Mouse (Mus musculus) ES-Bruce4 (cell line): ENCODE measurements around the gene Psmd9. TPM values are rescaled to one million over a fixed set of nuclear protein-coding genes. Genes with fewer than 3 reads are reported as not detected.

Experiments used
- H3K27ac ChIP-seq: 2 replicates; pipeline ENCODE4 v1.5.1; 2012; ENCODE audit warnings: low read length, inconsistent platforms; ENCODE audit not compliant: insufficient read depth
- H3K27me3 ChIP-seq: 2 replicates; pipeline ENCODE4 v1.6.1; 2012; ENCODE audit warnings: mild to moderate bottlenecking, low read length, inconsistent platforms; ENCODE audit not compliant: control insufficient read depth, poor library complexity, insufficient read depth, severe bottlenecking
- H3K36me3 ChIP-seq: 2 replicates; pipeline ENCODE4 v1.6.1; 2012; ENCODE audit warnings: inconsistent platforms, mild to moderate bottlenecking, low read length, moderate library complexity; ENCODE audit not compliant: control insufficient read depth, poor library complexity, insufficient read depth, severe bottlenecking
- H3K4me1 ChIP-seq: one replicate; pipeline ENCODE4 v1.8.1; 2011; ENCODE audit warnings: low read length; ENCODE audit not compliant: control insufficient read depth, insufficient read depth
- H3K4me3 ChIP-seq: 2 replicates; pipeline ENCODE4 v1.5.1; 2011; ENCODE audit warnings: low read depth, mild to moderate bottlenecking, low read length
- H3K9ac ChIP-seq: 2 replicates; pipeline ENCODE4 v1.6.1; 2012; ENCODE audit warnings: low read depth, mild to moderate bottlenecking, inconsistent platforms; ENCODE audit not compliant: poor library complexity, severe bottlenecking
- H3K9me3 ChIP-seq: replicated peaks from 2 replicates; pipeline ENCODE4 v1.6.1; 2012; ENCODE audit warnings: mild to moderate bottlenecking, low read length, inconsistent platforms; ENCODE audit not compliant: control insufficient read depth, poor library complexity, insufficient read depth, severe bottlenecking
- CTCF ChIP-seq: IDR thresholded peaks from one replicate; pipeline ENCODE4 v1.8.1; 2011; ENCODE audit warnings: low read depth, low read length
- EP300 ChIP-seq: IDR thresholded peaks from 2 replicates; pipeline ENCODE4 v1.6.1; 2011; ENCODE audit warnings: low read depth, low read length; ENCODE audit not compliant: insufficient read depth
- POLR2A ChIP-seq: IDR thresholded peaks from one replicate; pipeline ENCODE4 v1.8.1; 2011; ENCODE audit warnings: low read length; ENCODE audit not compliant: insufficient read depth
- polyA plus RNA-seq: library from polyadenylated mRNA; stranded (reverse); fragments of >200 nt; gene quantifications from 2 replicates; pipeline ENCODE4 v1.2.4, GENCODE M21; 2011; ENCODE audit warnings: low read depth; ENCODE audit not compliant: missing spikeins, insufficient read depth, insufficient read length

The Psmd9 gene
- polyA plus RNA-seq, 1 experiment = 24.8 TPM

DNA sequence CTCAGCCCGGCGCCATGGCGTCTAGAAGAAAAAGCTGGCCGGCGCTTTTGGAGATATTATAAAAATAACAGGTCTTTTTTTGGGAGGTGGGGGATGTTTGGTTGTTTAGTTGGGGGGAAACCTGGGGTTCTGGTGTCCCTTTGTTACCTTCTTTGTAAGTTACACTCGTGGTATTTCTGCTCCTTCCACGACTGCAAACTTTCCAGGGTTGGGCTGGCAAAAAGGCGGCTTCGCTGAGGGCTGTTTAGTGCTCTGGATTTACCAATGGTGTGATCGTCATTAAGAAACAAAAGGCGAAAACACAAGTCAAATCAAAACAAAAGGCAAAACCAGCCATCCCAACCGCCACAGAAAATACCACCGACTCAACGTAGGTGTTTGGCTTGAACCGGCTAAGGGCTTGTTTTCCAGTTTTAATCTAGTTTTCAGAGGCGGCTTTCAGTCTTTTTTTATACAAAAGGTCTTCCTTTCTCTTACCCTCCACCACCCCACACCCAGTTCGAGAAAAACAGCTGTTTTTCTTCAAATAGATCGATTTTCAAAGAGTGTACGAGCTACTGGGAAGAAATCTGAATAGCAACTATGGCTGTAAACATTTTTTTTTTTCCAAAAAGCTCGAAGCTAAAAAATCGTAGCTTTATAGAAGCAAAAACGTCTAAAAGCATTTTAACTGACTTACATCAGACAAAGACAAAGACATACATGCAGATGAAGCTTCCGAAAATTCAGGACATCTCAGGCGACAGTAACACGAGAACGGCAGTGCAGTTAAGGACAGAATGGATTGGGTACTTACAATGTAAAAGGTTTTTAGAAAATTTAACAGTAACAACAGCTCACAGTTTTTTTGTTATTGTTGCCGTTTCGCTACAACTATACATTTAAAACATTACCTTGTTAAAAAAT lies 29.2 kb upstream of the Psmd9 start:
- Histone ChIP-seq H3K4me3 (peak overlapping the region; percentile 56), H3K4me1 (peaks cover 1% of the 10 kb centered on the region), H3K9ac (peak overlapping the region; percentile 95), H3K9me3 (no peaks in the 10 kb centered on the region), H3K36me3 (no peaks in the 10 kb centered on the region), H3K27ac (peak overlapping the region; percentile 87), H3K27me3 (no peaks in the 10 kb centered on the region)
- TF ChIP-seq POLR2A (no peak), EP300 (no peak), CTCF (no peak)

DNA sequence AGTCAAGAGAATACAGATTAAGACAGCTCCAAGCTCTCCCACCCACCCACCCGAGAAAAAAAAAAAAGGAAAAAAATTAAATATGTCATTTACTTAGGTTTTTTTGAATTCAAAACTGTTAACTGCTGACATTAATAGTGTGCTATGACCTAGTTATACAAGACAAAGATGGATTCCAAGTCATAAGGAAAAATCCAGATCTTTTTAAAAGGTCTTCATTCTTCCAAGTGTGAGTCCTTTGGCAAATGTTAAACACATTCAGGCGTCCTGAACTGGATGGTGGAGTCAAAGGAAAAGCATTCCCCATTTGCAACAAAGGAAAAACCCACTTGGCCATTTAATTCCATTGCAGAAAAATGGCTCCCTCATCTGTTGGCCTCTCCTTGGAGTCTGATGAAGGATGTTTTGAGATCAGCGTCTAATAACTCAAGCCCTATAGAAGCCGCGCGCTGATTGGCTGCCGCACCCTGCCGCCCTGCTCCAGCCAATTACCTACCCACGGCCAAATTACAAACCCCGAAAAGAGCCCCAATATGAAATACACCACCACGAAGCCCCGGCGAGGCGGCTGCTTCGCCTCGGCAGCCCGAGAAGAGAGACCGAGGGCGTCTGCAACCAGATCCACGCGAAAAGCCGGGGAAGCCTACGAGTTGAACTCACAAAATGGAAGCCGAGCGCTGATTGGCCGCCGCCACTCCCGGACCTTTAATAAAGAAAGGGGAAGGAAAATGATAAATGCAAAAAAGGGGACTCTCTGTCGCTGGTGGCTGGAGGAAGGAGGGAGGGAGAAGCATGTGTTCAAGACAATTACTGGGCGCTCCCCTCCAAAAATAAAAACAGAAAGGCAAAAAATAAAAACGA lies 28.3 kb upstream of the Psmd9 start:
- H3K4me1 ChIP-seq = peaks cover 2% of the 10 kb centered on the region
- H3K27me3 ChIP-seq = no peaks in the 10 kb centered on the region
- H3K4me3 ChIP-seq = peak overlapping the region; percentile 92
- TF ChIP-seq POLR2A = peak; percentile 67
- TF ChIP-seq CTCF = no peak
- H3K36me3 ChIP-seq = no peaks in the 10 kb centered on the region
- H3K9ac ChIP-seq = peak overlapping the region; percentile 98
- peak overlapping the region; percentile 73 for H3K27ac ChIP-seq
- no peaks in the 10 kb centered on the region for H3K9me3 ChIP-seq

DNA sequence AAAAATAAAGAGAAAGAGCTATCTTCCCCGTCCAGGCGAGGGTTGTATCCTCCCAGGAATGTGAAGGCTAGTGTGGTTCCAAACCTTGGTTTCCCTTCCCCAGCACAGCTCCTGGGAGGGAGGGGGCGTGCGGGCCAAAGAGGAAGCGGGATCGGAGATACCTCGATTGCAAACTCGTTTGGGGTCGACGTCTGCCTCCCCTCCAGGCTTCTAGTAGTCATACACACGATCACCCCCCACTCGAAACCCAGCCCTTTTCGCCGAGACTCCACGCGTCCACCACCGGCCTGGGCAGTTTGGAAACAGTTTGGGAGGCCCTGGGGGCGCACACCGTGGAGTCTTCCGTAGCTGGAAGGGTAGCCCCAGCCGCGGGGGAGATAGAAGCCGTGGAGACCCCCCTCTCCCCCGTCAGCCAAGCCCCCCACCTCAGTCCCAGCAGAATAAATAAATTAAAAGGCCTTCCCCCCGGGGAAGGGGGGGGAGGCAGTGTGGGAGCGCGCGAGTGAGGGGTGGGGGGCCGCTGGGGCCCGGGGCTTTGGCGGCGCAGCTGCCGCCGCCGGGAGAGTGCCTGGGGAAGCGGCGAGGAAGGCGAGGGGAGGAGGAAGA lies 27.6 kb upstream of the Psmd9 start:
- Histone ChIP-seq H3K4me3 (peak overlapping the region; percentile 92), H3K9ac (peak overlapping the region; percentile 98), H3K27me3 (no peaks in the 10 kb centered on the region), H3K27ac (peak overlapping the region; percentile 73), H3K4me1 (peaks cover 6% of the 10 kb centered on the region), H3K9me3 (no peaks in the 10 kb centered on the region), H3K36me3 (no peaks in the 10 kb centered on the region)
- TF ChIP-seq POLR2A (peak; percentile 7), EP300 (no peak), CTCF (no peak)

DNA sequence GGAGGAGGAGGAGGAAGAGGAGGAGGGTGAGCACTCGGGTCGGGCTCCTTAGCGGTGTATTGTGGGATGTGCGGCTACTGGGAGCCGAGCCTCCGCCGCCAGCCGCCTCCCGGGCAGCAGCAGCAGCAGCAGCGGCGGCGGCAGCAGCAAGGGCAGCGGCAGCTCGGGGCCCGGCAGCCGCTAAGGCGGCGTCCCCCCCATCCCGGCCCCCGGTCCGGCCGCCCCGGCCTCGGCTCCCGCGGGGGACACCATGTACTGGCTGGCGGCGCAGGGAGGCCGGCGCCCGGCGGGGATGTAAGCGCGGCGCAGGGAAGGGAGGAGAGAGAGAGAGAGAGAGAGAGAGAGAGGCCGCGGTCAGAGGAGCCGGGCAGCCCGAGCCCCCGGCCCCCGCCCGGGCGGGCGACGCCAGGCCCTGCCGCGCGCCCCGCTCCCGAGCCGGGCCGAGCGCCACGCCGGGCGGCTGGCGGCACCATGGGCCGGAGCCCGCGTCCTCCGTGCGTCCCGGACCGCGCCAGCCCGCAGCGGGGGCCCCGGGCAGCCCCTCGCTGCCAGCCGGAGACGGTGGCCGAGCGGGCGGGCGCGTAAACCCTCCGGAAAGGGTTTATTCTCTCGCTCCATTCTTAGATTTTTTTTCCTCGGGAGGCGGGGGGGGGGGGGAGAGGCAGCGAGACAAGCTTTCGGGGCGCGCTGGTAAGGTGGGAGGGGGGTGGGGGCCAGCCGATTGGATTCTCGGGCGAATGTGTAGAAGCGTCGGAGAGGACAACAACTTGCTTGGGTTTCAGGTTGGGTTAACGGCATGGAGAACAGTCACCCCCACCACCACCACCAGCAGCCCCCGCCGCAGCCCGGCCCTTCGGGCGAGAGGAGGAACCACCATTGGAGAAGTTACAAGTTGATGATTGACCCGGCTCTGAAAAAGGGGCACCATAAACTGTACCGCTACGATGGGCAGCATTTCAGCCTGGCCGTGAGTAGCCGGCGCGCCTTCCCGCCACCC lies 26.8 kb upstream of the Psmd9 start, which contains the start of gene Setd1b:
Setd1b (plus strand) TSS at position 33 of the 997 bp plus-strand sequence.
- no peaks in the 10 kb centered on the region for H3K36me3 ChIP-seq
- TF ChIP-seq CTCF (no peak), EP300 (no peak), POLR2A (no peak)
- H3K4me3 ChIP-seq = peak within 1 kb of the TSS; percentile 92
- peaks cover 7% of the 10 kb centered on the region for H3K4me1 ChIP-seq
- H3K27ac ChIP-seq = peak within 1 kb of the TSS; percentile 73
- no peaks in the 10 kb centered on the region for H3K27me3 ChIP-seq
- H3K9ac ChIP-seq = peak within 1 kb of the TSS; percentile 98
- H3K9me3 ChIP-seq = no peaks in the 10 kb centered on the region
